Mouse (Mus musculus) midbrain, embryonic 10.5 days (tissue): ENCODE measurements around the gene Arnt2. TPM values are rescaled to one million over a fixed set of nuclear protein-coding genes. Genes with fewer than 3 reads are reported as not detected.

Source experiments
- DNase-seq: peaks from one replicate; pipeline ENCODE4 v3.0.0-alpha.2; 2017; ENCODE audit warnings: low spot score
- H3K27ac ChIP-seq: fragments of 300-500 bp; sonication (generic); replicated peaks from 2 replicates; pipeline ENCODE4 v1.5.1; 2016; ENCODE audit warnings: mild to moderate bottlenecking
- H3K27me3 ChIP-seq: fragments of 300-500 bp; sonication (generic); 2 replicates; pipeline ENCODE4 v1.6.1; 2016; ENCODE audit warnings: low read depth, mild to moderate bottlenecking; ENCODE audit not compliant: poor library complexity, severe bottlenecking
- H3K36me3 ChIP-seq: fragments of 300-500 bp; sonication (generic); 2 replicates; pipeline ENCODE4 v1.6.1; 2016; ENCODE audit warnings: mild to moderate bottlenecking, moderate library complexity
- H3K4me1 ChIP-seq: fragments of 300-500 bp; sonication (generic); 2 replicates; pipeline ENCODE4 v1.6.1; 2016
- H3K4me3 ChIP-seq: fragments of 300-500 bp; sonication (generic); 2 replicates; pipeline ENCODE4 v1.5.1; 2016; ENCODE audit warnings: mild to moderate bottlenecking, moderate library complexity
- H3K9me3 ChIP-seq: fragments of 300-500 bp; sonication (generic); replicated peaks from 2 replicates; pipeline ENCODE4 v1.6.1; 2016; ENCODE audit warnings: mild to moderate bottlenecking
- WGBS: fragments of 180-500 bp; shearing (Covaris S2); methylation state at CpG from one replicate; pipeline ENCODE4 v1.1.7; 2016; 5-methylcytosine and 5-hydroxymethylcytosine counted together
- polyA plus RNA-seq: library from polyadenylated mRNA; unstranded; fragments of >200 nt; fragmentation: Nextera tagmentation; extraction: Ambion mirVana; gene quantifications from 2 replicates; pipeline ENCODE4 v1.2.1, GENCODE M21; 2016

Gene Arnt2
- polyA plus RNA-seq, 1 experiment from 2014 or later = 24.0 TPM

DNA sequence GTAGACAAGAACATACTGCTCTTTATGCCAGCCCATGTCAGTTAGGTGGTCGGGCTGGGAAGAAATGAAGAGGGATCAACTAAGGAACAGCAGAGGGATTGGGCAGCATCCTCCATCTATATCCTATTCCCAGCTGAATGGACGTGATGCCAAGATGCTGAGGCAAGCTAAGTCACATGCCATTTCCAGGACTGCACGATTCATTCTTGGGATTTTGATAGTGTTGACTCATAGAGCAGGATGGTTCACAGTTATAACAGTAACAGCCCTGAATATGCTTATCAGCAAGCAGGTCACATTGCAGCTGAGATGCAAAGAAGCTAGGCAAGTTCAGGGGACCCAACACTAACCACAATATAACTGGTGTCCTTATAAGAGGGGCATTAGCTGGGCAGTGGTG lies 76.0 kb downstream of the Arnt2 start:
- peaks cover 2% of the 10 kb centered on the region; the same call in 1 of the 2 replicates for H3K4me1 ChIP-seq
- H3K27ac ChIP-seq = no peak overlapping the region
- H3K4me3 ChIP-seq = no peak overlapping the region
- H3K36me3 ChIP-seq = peaks cover 59% of the 10 kb centered on the region
- no peaks in the 10 kb centered on the region for H3K27me3 ChIP-seq
- no peaks in the 10 kb centered on the region for H3K9me3 ChIP-seq
- WGBS = 89% methylated on average over 3 of the region's 3 CpGs
- DNase-seq = no peak

GRCm38 (mm10) chr7:84332295-84333168 lies 77.4 kb downstream of the Arnt2 start:
- WGBS = 85% methylated on average over 11 of the region's 11 CpGs
- Histone ChIP-seq H3K27ac (no peak overlapping the region), H3K36me3 (peaks cover 62% of the 10 kb centered on the region), H3K4me3 (no peak overlapping the region), H3K4me1 (peaks cover 2% of the 10 kb centered on the region; the same call in 1 of the 2 replicates), H3K9me3 (no peaks in the 10 kb centered on the region), H3K27me3 (no peaks in the 10 kb centered on the region)
- no peak for DNase-seq

- Histone ChIP-seq H3K27ac (no peak overlapping the region), H3K4me3 (no peak overlapping the region), H3K9me3 (no peaks in the 10 kb centered on the region), H3K36me3 (peaks cover 60% of the 10 kb centered on the region), H3K27me3 (no peaks in the 10 kb centered on the region), H3K4me1 (peaks cover 2% of the 10 kb centered on the region; the same call in 1 of the 2 replicates)
- 59% methylated on average over 1 of the region's 1 CpGs for WGBS
- no peak for DNase-seq
Measured at GRCm38 (mm10) chr7:84329174-84329583, 80.8 kb downstream of the Arnt2 start.

DNA sequence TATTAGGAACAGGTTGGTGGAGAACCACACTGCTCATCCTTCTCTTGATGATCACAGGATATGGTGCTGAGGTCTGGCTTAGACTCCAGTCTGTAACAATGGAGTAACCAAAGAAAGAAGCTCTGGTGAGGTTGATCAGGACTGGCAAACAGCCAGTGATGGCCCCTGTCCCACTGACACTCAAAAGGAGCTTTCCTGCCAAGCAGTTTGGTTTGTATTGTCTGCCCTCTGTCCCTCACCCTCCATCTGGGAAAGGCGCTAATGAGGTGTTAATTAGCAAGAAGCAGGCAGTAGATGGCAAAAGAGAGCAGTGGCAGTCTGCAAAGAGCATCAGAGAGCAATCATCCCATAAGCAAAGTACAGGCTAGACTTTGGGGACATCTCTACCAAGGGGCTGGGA lies 81.2 kb downstream of the Arnt2 start:
- Histone ChIP-seq H3K27ac (no peak overlapping the region), H3K4me1 (peaks cover 2% of the 10 kb centered on the region; the same call in 1 of the 2 replicates), H3K9me3 (no peaks in the 10 kb centered on the region), H3K27me3 (no peaks in the 10 kb centered on the region), H3K4me3 (no peak overlapping the region), H3K36me3 (peaks cover 60% of the 10 kb centered on the region)
- no peak for DNase-seq
- WGBS = 79% methylated on average over 1 of the region's 1 CpGs

GRCm38 (mm10) chr7:84325570-84326328 lies 84.2 kb downstream of the Arnt2 start:
- H3K4me1 ChIP-seq = no peaks in the 10 kb centered on the region
- no peak overlapping the region for H3K4me3 ChIP-seq
- no peaks in the 10 kb centered on the region for H3K9me3 ChIP-seq
- peaks cover 42% of the 10 kb centered on the region for H3K36me3 ChIP-seq
- H3K27ac ChIP-seq = no peak overlapping the region
- no peaks in the 10 kb centered on the region for H3K27me3 ChIP-seq
- WGBS = 85% methylated on average over 2 of the region's 2 CpGs
- no peak for DNase-seq

DNA sequence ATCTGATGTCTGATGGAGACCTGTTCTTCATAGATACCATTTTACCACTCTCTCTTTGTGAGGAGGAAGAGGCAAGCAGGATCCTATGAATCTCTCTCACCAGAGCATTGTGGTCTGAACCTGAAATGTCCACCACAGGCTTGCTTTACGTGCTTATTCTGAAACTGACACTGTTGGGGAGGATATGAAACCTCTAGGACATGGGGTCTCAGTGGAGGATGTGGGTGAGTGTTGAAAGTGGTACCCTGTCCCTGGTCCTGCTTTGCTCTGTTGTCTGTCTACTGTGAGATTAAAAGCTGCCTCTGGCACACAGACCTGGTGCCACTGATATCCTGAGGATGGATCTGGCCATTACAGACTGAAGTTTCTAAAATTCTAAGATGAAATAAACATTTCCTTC lies 88.4 kb downstream of the Arnt2 start:
- Histone ChIP-seq H3K36me3 (peaks cover 26% of the 10 kb centered on the region; the same call in 1 of the 2 replicates), H3K4me3 (no peak overlapping the region), H3K27me3 (no peaks in the 10 kb centered on the region), H3K4me1 (no peaks in the 10 kb centered on the region), H3K9me3 (no peaks in the 10 kb centered on the region), H3K27ac (no peak overlapping the region)
- 82% methylated on average over 1 of the region's 1 CpGs for WGBS
- DNase-seq = no peak

DNA sequence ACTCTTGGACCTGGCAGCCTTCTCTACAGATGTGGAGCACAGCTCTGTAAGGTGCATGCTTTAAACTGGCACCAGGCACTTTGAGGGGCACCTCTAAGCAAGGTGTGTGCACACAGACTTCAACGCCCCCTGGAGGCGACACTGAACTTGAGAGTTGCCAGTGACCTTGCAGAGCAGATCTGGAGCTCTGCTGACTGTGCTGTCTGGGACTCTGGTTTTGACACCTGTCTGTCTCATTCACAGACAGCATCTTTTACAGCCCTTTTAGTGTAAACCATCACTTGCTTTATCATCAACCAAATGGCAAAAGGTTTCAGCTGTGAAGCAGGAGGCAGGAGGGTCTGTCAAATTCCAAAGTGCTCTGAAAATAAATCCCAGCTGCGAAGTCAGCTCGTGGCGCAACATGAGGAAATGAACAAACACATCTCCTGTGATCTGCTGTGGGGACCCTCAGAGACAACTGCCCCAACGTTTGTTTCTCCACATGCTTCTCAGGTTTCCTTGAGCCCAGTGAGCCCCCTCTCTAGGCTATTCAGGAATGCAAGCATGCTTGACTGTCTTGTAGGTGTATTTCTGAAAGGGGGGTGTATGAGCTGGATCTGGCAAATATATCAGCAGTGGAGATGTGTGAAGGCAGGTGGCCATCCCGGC lies 94.5 kb downstream of the Arnt2 start:
- Histone ChIP-seq H3K4me1 (no peaks in the 10 kb centered on the region), H3K27ac (no peak overlapping the region), H3K4me3 (no peak overlapping the region), H3K9me3 (no peaks in the 10 kb centered on the region), H3K36me3 (peaks cover 41% of the 10 kb centered on the region), H3K27me3 (no peaks in the 10 kb centered on the region)
- 69% methylated on average over 7 of the region's 7 CpGs for WGBS
- DNase-seq = no peak

DNA sequence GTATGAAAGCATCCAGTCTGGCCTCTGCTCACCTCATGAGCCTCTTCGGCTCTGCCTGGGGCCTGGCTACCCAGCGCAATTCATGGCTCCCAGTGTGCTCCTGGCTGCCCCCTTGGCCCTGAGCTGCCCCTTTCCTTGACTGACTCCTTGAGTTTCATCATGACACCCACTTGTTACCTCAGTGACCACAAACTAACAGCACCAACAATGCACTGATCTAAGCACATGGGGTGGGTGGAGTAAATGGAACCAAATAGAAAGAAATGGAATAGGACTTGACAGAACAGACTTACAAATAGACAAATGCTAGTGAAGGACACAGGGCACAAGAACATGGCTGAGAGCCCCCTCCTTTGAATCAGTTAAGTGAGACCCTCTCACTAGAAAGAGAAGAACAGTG lies 95.2 kb downstream of the Arnt2 start:
- no peak for DNase-seq
- WGBS = 95% methylated on average over 2 of the region's 2 CpGs

GRCm38 (mm10) chr7:84311624-84312023 lies 98.4 kb downstream of the Arnt2 start:
- H3K27me3 ChIP-seq = no peaks in the 10 kb centered on the region
- H3K27ac ChIP-seq = no peak overlapping the region
- WGBS = 90% methylated on average over 3 of the region's 3 CpGs
- no peak for DNase-seq
- H3K9me3 ChIP-seq = no peaks in the 10 kb centered on the region
- no peaks in the 10 kb centered on the region for H3K4me1 ChIP-seq
- no peak overlapping the region for H3K4me3 ChIP-seq
- peaks cover 70% of the 10 kb centered on the region for H3K36me3 ChIP-seq

More for the DNA sequence above, 95.2 kb downstream of the Arnt2 start:
- Histone ChIP-seq H3K4me3 (no peak overlapping the region), H3K36me3 (peaks cover 49% of the 10 kb centered on the region), H3K27ac (no peak overlapping the region), H3K27me3 (no peaks in the 10 kb centered on the region), H3K9me3 (no peaks in the 10 kb centered on the region), H3K4me1 (no peaks in the 10 kb centered on the region)

DNA sequence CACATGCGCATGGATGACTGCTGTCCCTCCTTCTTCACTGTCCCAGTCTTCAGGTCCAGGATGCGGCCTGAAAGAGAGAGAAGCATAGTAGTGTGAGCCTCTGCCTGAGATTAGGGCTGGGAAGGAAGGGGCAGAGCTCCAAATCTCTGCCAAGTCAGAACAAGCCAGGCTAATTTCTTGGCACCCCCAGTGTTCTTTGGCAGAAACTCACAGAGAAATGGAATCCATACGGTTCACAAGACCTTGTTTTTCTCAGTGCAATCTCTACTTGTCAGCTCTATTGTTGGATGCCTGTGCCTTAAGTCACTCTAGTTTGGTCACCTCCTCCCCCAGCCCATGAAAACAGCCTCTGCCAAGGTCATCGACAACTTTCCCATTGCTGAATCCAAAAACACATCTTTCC lies 99.1 kb downstream of the Arnt2 start:
- DNase-seq = no peak
- Histone ChIP-seq H3K4me3 (no peak overlapping the region), H3K36me3 (peaks cover 73% of the 10 kb centered on the region), H3K27ac (no peak overlapping the region), H3K27me3 (no peaks in the 10 kb centered on the region), H3K9me3 (no peaks in the 10 kb centered on the region), H3K4me1 (no peaks in the 10 kb centered on the region)
- 98% methylated on average over 4 of the region's 4 CpGs for WGBS

GRCm38 (mm10) chr7:84307329-84307925 lies 102.5 kb downstream of the Arnt2 start:
- H3K27me3 ChIP-seq = no peaks in the 10 kb centered on the region
- H3K4me3 ChIP-seq = no peak overlapping the region
- H3K27ac ChIP-seq = no peak overlapping the region
- 93% methylated on average over 3 of the region's 3 CpGs for WGBS
- H3K9me3 ChIP-seq = no peaks in the 10 kb centered on the region
- H3K4me1 ChIP-seq = no peaks in the 10 kb centered on the region
- peaks cover 75% of the 10 kb centered on the region for H3K36me3 ChIP-seq
- DNase-seq = no peak

- Histone ChIP-seq H3K36me3 (peaks cover 53% of the 10 kb centered on the region), H3K9me3 (no peaks in the 10 kb centered on the region), H3K27ac (no peak overlapping the region), H3K4me1 (no peaks in the 10 kb centered on the region), H3K27me3 (no peaks in the 10 kb centered on the region), H3K4me3 (no peak overlapping the region)
- 77% methylated on average over 1 of the region's 1 CpGs for WGBS
- DNase-seq = no peak
Measured at GRCm38 (mm10) chr7:84300261-84300660, 109.7 kb downstream of the Arnt2 start.
